Mouse (Mus musculus) intestine, embryonic 14.5 days (tissue): Measurements from ENCODE around the gene Gm11985. TPM values are rescaled to one million over a fixed set of nuclear protein-coding genes. Genes with fewer than 3 reads are reported as not detected.

Experiments
- ATAC-seq: fragments of 200-750 bp; cut with Nextera tagmentation; replicated peaks from 2 replicates; pipeline ENCODE4 v1.8.0; 2017; ENCODE audit warnings: low read depth, moderate number of reproducible peaks, moderate TSS enrichment, moderate library complexity; ENCODE audit not compliant: low FRiP score, low TSS enrichment
- DNase-seq: peaks from one replicate; pipeline ENCODE4 v3.0.0-alpha.2; 2018; ENCODE audit warnings: low spot score
- H3K27ac ChIP-seq: fragments of 300-500 bp; sonication (generic); 2 replicates; pipeline ENCODE4 v1.5.1; 2014; ENCODE audit warnings: low read depth, mild to moderate bottlenecking, control low read depth
- H3K27me3 ChIP-seq: fragments of 300-500 bp; sonication (generic); replicated peaks from 2 replicates; pipeline ENCODE4 v1.6.1; 2014; ENCODE audit warnings: low read length, control low read depth; ENCODE audit not compliant: control insufficient read depth, insufficient read depth
- H3K36me3 ChIP-seq: fragments of 300-500 bp; sonication (generic); 2 replicates; pipeline ENCODE4 v1.6.1; 2014; ENCODE audit warnings: low read length, control low read depth; ENCODE audit not compliant: control insufficient read depth, insufficient read depth
- H3K4me1 ChIP-seq: fragments of 300-500 bp; sonication (generic); replicated peaks from 2 replicates; pipeline ENCODE4 v1.6.1; 2014; ENCODE audit warnings: low read length, control low read depth, mixed read lengths; ENCODE audit not compliant: control insufficient read depth, insufficient read depth
- H3K4me2 ChIP-seq: fragments of 300-500 bp; sonication (generic); 2 replicates; pipeline ENCODE4 v1.6.1; 2014; ENCODE audit warnings: low read length
- H3K4me3 ChIP-seq: fragments of 300-500 bp; sonication (generic); 2 replicates; pipeline ENCODE4 v1.5.1; 2014; ENCODE audit warnings: low read depth, low read length, control low read depth, mixed read lengths
- H3K9ac ChIP-seq: fragments of 300-500 bp; sonication (generic); 2 replicates; pipeline ENCODE4 v1.6.1; 2014; ENCODE audit warnings: mild to moderate bottlenecking, low read length
- H3K9me3 ChIP-seq: fragments of 300-500 bp; sonication (generic); 2 replicates; pipeline ENCODE4 v1.6.1; 2016; ENCODE audit warnings: low read length, control low read depth; ENCODE audit not compliant: control insufficient read depth
- WGBS: fragments of 180-500 bp; shearing (Covaris S2); extraction: QIAGEN DNeasy Blood & Tissue Kit; methylation state at CpG from one replicate; pipeline ENCODE4 v1.1.7; 2014; 5-methylcytosine and 5-hydroxymethylcytosine counted together
- polyA plus RNA-seq: library from polyadenylated mRNA; unstranded; fragments of >200 nt; fragmentation: Nextera tagmentation; extraction: Ambion mirVana; gene quantifications from 2 replicates; pipeline ENCODE4 v1.2.1, GENCODE M21; 2014

The Gm11985 gene
- polyA plus RNA-seq, 1 experiment from 2014 or later = not detected

DNA sequence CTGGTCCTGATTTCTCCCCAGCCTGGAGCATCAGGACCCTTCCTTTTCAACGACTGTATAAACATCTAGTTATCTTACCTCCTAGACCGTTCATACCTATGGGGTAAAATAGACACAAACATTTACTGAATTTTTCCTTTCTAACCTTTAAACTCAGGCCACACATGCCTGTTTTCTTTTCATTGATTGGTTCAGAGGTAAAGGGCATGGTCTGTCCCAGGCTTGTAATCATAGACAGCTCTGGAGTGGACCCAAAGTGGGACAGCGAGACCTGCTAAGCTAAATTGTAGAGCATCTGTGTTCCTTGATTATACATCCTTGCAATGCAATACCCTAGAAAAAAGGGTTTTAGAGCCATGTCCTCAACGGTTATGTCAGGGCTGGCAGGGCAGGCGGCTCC is 54.6 kb downstream of the Gm11985 start:
- H3K4me3 ChIP-seq = no peak overlapping the region
- no peak overlapping the region for H3K4me2 ChIP-seq
- 83% methylated on average over 5 of the region's 5 CpGs for WGBS
- no peaks in the 10 kb centered on the region for H3K27me3 ChIP-seq
- DNase-seq (no peak), ATAC-seq (no peak)
- 0 out of 2 replicates have a peak, but pooled peaks cover 4% of the 10 kb centered on the region for H3K4me1 ChIP-seq
- no peaks in the 10 kb centered on the region for H3K36me3 ChIP-seq
- no peak overlapping the region for H3K9ac ChIP-seq
- no peaks in the 10 kb centered on the region for H3K9me3 ChIP-seq
- no peak overlapping the region for H3K27ac ChIP-seq

Other genes starting within 250 kb of the Gm11985 start
- gene Adcy1, start 125.1 kb downstream of the Gm11985 start, polyA plus RNA-seq = 1.9 and 2.1 TPM in 2 replicates
- 0.15 and 0.57 TPM in 2 replicates for gene Igfbp1, start 9.2 kb upstream of the Gm11985 start, polyA plus RNA-seq
- 49.4 and 49.5 TPM in 2 replicates for gene Igfbp3, start 25.4 kb upstream of the Gm11985 start, polyA plus RNA-seq